Mouse (Mus musculus): ENCODE data around the gene Pgm1. TPM values are rescaled to one million over a fixed set of nuclear protein-coding genes. Genes with fewer than 3 reads are reported as not detected.

Pgm1 gene
- polyA plus RNA-seq, 1 experiment from 2014 or later, result 77.5 TPM

GRCm38 (mm10) chr4:99988771-99989170, 59.6 kb downstream of the Pgm1 start:
- no peak overlapping the region for H3K4me3 ChIP-seq
- no peaks in the 10 kb centered on the region for H3K27me3 ChIP-seq (replicated peaks)
- H3K9me3 ChIP-seq, result no peaks in the 10 kb centered on the region
- no peaks in the 10 kb centered on the region for H3K36me3 ChIP-seq (replicated peaks)
- no peak overlapping the region for H3K27ac ChIP-seq
- H3K9ac ChIP-seq, result no peak overlapping the region
- H3K4me2 ChIP-seq, result no peak overlapping the region
- H3K4me1 ChIP-seq, result peaks cover 4% of the 10 kb centered on the region; the same call in 1 of the 2 replicates
- WGBS, result 76% methylated on average over 7 of the region's 7 CpGs
- no peak for ATAC-seq (replicated peaks)

- Histone ChIP-seq H3K9ac (no peak overlapping the region), H3K9me3 (no peaks in the 10 kb centered on the region), H3K4me1 (no peaks in the 10 kb centered on the region), H3K4me2 (no peak overlapping the region), H3K27me3 (replicated peaks) (no peaks in the 10 kb centered on the region), H3K36me3 (replicated peaks) (no peaks in the 10 kb centered on the region), H3K4me3 (no peak overlapping the region), H3K27ac (no peak overlapping the region)
- 76% methylated on average over 5 of the region's 5 CpGs for WGBS
- ATAC-seq (replicated peaks), result no peak
Measured at GRCm38 (mm10) chr4:100000971-100001370, 71.8 kb downstream of the Pgm1 start.

- Histone ChIP-seq H3K36me3 (replicated peaks) (no peaks in the 10 kb centered on the region), H3K4me2 (no peak overlapping the region), H3K27ac (no peak overlapping the region), H3K4me3 (no peak overlapping the region), H3K27me3 (replicated peaks) (no peaks in the 10 kb centered on the region), H3K9ac (no peak overlapping the region), H3K4me1 (no peaks in the 10 kb centered on the region), H3K9me3 (no peaks in the 10 kb centered on the region)
- 77% methylated on average over 7 of the region's 7 CpGs for WGBS
- no peak for ATAC-seq (replicated peaks)
Measured at GRCm38 (mm10) chr4:100001806-100002205, 72.6 kb downstream of the Pgm1 start.

GRCm38 (mm10) chr4:100007721-100008120, 78.5 kb downstream of the Pgm1 start:
- Histone ChIP-seq H3K4me1 (no peaks in the 10 kb centered on the region; the same call in 1 of the 2 replicates), H3K9ac (no peak overlapping the region), H3K4me3 (no peak overlapping the region), H3K27ac (no peak overlapping the region), H3K9me3 (no peaks in the 10 kb centered on the region), H3K27me3 (replicated peaks) (no peaks in the 10 kb centered on the region), H3K36me3 (replicated peaks) (no peaks in the 10 kb centered on the region), H3K4me2 (no peak overlapping the region)
- no peak for ATAC-seq (replicated peaks)
- 88% methylated on average over 7 of the region's 7 CpGs for WGBS

- 44% methylated on average over 5 of the region's 5 CpGs for WGBS
- Histone ChIP-seq H3K4me1 (no peaks in the 10 kb centered on the region; the same call in 1 of the 2 replicates), H3K27ac (no peak overlapping the region), H3K9ac (no peak overlapping the region), H3K36me3 (replicated peaks) (no peaks in the 10 kb centered on the region), H3K9me3 (no peaks in the 10 kb centered on the region), H3K4me2 (no peak overlapping the region), H3K4me3 (no peak overlapping the region), H3K27me3 (replicated peaks) (no peaks in the 10 kb centered on the region)
- ATAC-seq (replicated peaks), result peak; percentile 80
Measured at GRCm38 (mm10) chr4:100008371-100009090, 79.3 kb downstream of the Pgm1 start.

GRCm38 (mm10) chr4:100009211-100009678, 80.0 kb downstream of the Pgm1 start:
- 52% methylated on average over 8 of the region's 8 CpGs for WGBS
- H3K27me3 ChIP-seq (replicated peaks), result no peaks in the 10 kb centered on the region
- H3K36me3 ChIP-seq (replicated peaks), result no peaks in the 10 kb centered on the region
- H3K9ac ChIP-seq, result no peak overlapping the region
- no peak overlapping the region for H3K27ac ChIP-seq
- H3K4me3 ChIP-seq, result no peak overlapping the region
- H3K9me3 ChIP-seq, result no peaks in the 10 kb centered on the region
- ATAC-seq (replicated peaks), result peak; percentile 50
- H3K4me1 ChIP-seq, result no peaks in the 10 kb centered on the region; the same call in 1 of the 2 replicates
- no peak overlapping the region for H3K4me2 ChIP-seq

GRCm38 (mm10) chr4:100010916-100011315, 81.7 kb downstream of the Pgm1 start:
- no peak overlapping the region for H3K27ac ChIP-seq
- H3K27me3 ChIP-seq (replicated peaks), result no peaks in the 10 kb centered on the region
- H3K9me3 ChIP-seq, result no peaks in the 10 kb centered on the region
- ATAC-seq (replicated peaks), result no peak
- no peak overlapping the region for H3K9ac ChIP-seq
- H3K4me2 ChIP-seq, result no peak overlapping the region
- 92% methylated on average over 3 of the region's 3 CpGs for WGBS
- no peak overlapping the region for H3K4me3 ChIP-seq
- no peaks in the 10 kb centered on the region for H3K36me3 ChIP-seq (replicated peaks)
- no peaks in the 10 kb centered on the region; the same call in 1 of the 2 replicates for H3K4me1 ChIP-seq

GRCm38 (mm10) chr4:100011563-100011962, 82.3 kb downstream of the Pgm1 start:
- Histone ChIP-seq H3K36me3 (replicated peaks) (no peaks in the 10 kb centered on the region), H3K4me3 (no peak overlapping the region), H3K27ac (no peak overlapping the region), H3K27me3 (replicated peaks) (no peaks in the 10 kb centered on the region), H3K4me1 (no peaks in the 10 kb centered on the region; the same call in 1 of the 2 replicates), H3K9me3 (no peaks in the 10 kb centered on the region), H3K9ac (no peak overlapping the region), H3K4me2 (no peak overlapping the region)
- 28% methylated on average over 3 of the region's 3 CpGs for WGBS
- ATAC-seq (replicated peaks), result no peak

GRCm38 (mm10) chr4:100012361-100013035, 83.3 kb downstream of the Pgm1 start:
- WGBS, result 85% methylated on average over 8 of the region's 8 CpGs
- no peak overlapping the region for H3K9ac ChIP-seq
- no peak overlapping the region for H3K4me2 ChIP-seq
- no peaks in the 10 kb centered on the region for H3K36me3 ChIP-seq (replicated peaks)
- no peaks in the 10 kb centered on the region for H3K9me3 ChIP-seq
- no peak overlapping the region for H3K27ac ChIP-seq
- H3K27me3 ChIP-seq (replicated peaks), result no peaks in the 10 kb centered on the region
- no peak overlapping the region for H3K4me3 ChIP-seq
- no peaks in the 10 kb centered on the region; the same call in 1 of the 2 replicates for H3K4me1 ChIP-seq
- ATAC-seq (replicated peaks), result no peak

GRCm38 (mm10) chr4:100027773-100028172, 98.6 kb downstream of the Pgm1 start:
- Histone ChIP-seq H3K27ac (no peak overlapping the region), H3K4me3 (no peak overlapping the region), H3K9ac (no peak overlapping the region), H3K36me3 (replicated peaks) (no peaks in the 10 kb centered on the region), H3K4me2 (no peak overlapping the region), H3K4me1 (no peaks in the 10 kb centered on the region), H3K9me3 (no peaks in the 10 kb centered on the region), H3K27me3 (replicated peaks) (no peaks in the 10 kb centered on the region)
- no peak for ATAC-seq (replicated peaks)
- 70% methylated on average over 3 of the region's 3 CpGs for WGBS

- Histone ChIP-seq H3K9ac (no peak overlapping the region), H3K4me2 (no peak overlapping the region), H3K27ac (no peak overlapping the region), H3K4me1 (no peaks in the 10 kb centered on the region), H3K36me3 (replicated peaks) (no peaks in the 10 kb centered on the region), H3K9me3 (no peaks in the 10 kb centered on the region), H3K4me3 (no peak overlapping the region), H3K27me3 (replicated peaks) (no peaks in the 10 kb centered on the region)
- WGBS, result 22% methylated on average over 3 of the region's 3 CpGs
- 0 out of 2 replicates have a peak, but pooled peaks have one; percentile 54 for ATAC-seq (replicated peaks)
Measured at GRCm38 (mm10) chr4:100028641-100029040, 99.4 kb downstream of the Pgm1 start.

- H3K27me3 ChIP-seq (replicated peaks), result no peaks in the 10 kb centered on the region
- ATAC-seq (replicated peaks), result no peak
- WGBS, result 73% methylated on average over 6 of the region's 6 CpGs
- H3K9me3 ChIP-seq, result no peaks in the 10 kb centered on the region
- no peak overlapping the region for H3K9ac ChIP-seq
- H3K4me3 ChIP-seq, result no peak overlapping the region
- H3K36me3 ChIP-seq (replicated peaks), result no peaks in the 10 kb centered on the region
- H3K4me1 ChIP-seq, result no peaks in the 10 kb centered on the region
- no peak overlapping the region for H3K4me2 ChIP-seq
- H3K27ac ChIP-seq, result no peak overlapping the region
Measured at GRCm38 (mm10) chr4:100031270-100031669, 102.1 kb downstream of the Pgm1 start.

Measured in midbrain, embryonic 15.5 days (tissue).